Mouse (Mus musculus): Measurements from ENCODE around the gene Calhm3.
A peak's percentile ranks its signal among the peaks of the same experiment; 100 is the strongest.

The Calhm3 gene

DNA sequence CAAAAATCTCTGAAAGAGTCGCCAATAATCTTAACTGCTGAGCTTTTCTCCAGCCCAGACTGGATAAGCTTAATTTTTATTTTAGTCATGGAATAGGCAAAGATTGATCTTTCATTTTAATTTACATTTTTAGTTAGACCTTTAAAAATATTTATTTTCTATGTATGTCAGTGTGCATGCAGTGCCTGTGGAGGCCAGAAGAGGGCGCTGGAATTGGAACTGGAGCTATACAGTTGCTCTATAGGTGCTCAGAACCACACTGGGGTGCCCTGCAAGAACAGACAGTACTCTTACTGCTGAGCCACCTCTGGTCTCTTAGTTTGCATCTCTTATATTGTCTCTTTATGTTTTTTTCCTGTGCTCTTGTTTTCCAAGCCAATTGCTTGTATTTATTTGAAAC is 34.8 kb downstream of the Calhm3 start:
- peak in 1 of 2 experiments; percentile 49 for DNase-seq (ENCODE audit: inconsistent age in 2 of 2, low spot score in 1 of 2)

DNA sequence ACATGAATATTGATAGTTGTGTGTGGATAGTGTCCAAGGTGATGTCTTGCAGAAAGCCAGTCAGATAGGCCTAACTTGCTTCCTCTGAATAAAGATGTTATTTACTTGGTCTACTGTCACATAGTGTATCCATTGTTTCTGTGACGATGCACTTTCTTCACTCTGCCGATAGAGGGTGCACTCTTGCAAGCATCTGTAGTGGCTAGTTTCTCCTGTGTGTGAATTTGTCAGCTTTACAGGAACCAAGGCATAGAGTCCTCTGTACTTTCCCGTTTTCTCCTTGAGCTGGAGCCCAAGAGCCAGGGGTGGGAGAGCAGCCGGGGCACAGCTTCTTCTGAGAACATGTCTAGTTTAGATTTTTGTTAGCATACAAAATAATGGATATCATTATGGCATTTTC is 36.5 kb downstream of the Calhm3 start:
- peak in 1 of 2 experiments; percentile 66 for DNase-seq (ENCODE audit: inconsistent age in 2 of 2, low spot score in 1 of 2)

DNA sequence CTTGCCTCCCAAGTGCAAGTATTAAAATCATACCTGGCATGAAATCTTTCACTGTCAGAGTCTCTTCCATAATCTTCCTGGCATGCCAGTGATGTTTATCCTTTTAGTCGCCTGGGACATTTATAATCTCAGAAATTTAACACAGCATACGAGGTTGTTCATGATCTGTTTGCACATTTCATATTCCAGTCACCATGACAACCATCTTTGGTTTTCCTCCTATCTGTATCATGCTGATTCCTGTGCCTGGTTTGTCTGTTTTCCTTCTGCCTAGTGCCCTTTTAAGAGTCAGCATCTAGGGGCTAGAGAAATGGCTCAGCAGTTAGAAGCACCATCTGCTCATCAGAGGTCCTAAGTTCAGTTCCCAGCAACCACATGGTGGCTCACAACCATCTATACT is 38.9 kb downstream of the Calhm3 start:
- no peak for DNase-seq (ENCODE audit: inconsistent age in 2 of 2, low spot score in 1 of 2)

DNA sequence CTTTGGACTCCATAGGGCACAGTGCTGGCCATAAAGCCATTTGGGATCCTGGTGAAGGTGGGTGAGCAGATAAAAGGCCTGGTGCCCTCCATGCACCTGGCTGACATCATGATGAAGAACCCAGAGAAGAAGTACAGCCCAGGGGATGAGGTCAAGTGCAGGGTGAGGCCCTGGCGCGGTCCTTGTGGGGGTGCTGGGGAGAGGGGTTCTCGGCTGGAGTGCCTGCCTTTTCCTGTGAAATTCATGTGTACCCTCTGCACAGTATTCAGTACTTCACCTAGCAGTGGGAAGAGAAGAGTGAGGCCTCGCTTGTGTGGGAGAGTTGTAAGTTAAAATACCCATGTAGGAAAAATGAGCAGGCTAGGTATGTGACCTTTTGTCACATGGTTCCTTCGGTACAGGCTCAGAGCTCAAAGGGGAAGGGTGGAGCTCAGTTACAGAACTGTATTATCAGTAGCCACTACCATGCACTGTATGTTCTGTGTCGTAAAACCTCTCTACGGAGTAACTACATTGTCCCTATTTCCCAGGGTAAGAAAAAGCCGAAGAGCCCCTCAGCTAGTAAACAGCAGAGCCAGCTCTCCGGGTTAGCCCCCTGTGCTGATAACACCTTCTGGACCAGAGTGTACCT is 52.8 kb downstream of the Calhm3 start:
- no peak for DNase-seq (ENCODE audit: inconsistent age in 2 of 2, low spot score in 1 of 2)
